Mouse (Mus musculus) frontal cortex, adult 2 months (tissue): Measurements from ENCODE around the gene Hnrnpl. TPM values are rescaled to one million over a fixed set of nuclear protein-coding genes. Genes with fewer than 3 reads are reported as not detected.

Experiments used
- DNase-seq, 2 experiments: peaks; one replicate each; pipeline ENCODE4 v3.0.0; 2022; ENCODE audit warnings: low spot score in 1 of 2; ENCODE audit errors: extremely low spot score in 1 of 2
- polyA plus RNA-seq: library from polyadenylated mRNA; depleted of rRNA; stranded (reverse); fragments of >200 nt; gene quantifications from 2 replicates; pipeline ENCODE4 v1.2.3, GENCODE M21; 2012; rRNA removed

Hnrnpl gene
- polyA plus RNA-seq, 1 experiment, result 418 TPM

DNA sequence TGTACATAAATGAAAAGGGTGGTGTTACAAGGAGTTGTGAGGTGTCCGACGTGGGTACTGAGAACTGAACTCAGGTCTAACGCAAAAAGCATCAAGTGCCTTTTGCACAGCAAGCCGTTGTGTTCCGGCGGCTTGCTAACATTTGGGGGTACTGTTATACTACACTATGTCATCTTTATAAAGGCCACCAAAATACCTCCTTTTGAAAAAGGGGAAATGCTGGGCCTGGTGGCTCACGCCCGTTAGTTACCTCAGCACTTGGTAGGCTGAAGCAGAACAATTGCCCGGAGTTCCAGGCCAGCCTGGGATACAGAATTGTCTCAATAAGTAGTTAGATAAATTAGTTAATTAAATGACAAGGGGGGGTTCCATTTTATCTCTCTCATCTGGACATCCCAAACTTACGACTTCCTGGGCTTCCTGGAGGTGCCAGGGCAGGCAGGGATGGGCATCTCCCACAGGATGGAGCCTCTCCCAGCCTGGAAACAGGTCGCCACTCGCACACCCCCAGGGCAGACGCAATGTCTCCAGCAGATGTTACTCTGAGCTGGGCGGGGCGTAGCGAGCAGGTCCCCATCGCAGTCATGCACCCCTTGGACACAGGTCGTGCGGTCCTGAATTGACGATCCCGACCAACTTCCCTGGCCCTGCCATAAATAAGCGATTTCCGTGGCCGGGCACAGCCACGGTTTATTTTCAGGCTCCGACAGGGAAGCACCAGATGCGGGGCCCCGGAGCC lies 58.6 kb downstream of the Hnrnpl start:
- no peak for DNase-seq

DNA sequence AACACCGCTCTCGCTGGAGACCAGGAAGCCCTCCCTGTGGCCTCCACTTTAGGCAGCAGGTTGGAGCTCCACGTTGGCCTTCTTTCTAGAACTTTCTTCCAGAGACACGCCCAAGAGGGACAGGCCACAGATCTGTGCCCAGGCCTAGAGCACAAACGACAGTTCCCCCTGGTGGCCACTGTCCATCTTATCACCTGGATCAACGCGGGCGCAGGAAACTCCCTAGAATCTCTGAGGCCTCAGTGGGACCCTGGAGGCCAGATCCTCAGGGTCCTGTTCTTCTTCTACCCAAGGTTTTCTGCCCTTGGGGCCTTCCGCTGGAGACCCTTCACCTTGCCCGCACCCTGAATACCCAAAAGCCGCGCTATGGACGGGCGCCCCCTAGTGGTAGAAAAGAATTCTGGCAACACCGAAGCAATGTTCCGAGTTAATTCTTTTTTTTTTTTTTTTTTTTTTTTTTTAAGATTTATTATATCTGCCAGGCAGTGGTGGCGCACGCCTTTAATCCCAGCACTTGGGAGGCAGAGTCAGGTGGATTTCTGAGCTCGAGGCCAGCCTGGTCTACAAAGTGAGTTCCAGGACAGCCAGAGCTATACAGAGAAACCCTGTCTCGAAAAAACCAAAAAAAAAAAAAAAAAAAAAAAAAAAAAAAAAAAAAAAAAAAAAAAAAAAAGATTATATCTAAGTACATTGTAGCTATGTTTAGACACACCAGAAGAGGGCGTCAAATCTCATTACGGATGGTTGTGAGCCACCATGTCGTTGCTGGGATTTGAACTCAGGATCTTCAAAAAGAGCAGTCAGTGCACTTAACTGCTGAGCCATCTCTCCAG lies 59.4 kb downstream of the Hnrnpl start:
- DNase-seq, result peak in 1 of 2 experiments; percentile 77

DNA sequence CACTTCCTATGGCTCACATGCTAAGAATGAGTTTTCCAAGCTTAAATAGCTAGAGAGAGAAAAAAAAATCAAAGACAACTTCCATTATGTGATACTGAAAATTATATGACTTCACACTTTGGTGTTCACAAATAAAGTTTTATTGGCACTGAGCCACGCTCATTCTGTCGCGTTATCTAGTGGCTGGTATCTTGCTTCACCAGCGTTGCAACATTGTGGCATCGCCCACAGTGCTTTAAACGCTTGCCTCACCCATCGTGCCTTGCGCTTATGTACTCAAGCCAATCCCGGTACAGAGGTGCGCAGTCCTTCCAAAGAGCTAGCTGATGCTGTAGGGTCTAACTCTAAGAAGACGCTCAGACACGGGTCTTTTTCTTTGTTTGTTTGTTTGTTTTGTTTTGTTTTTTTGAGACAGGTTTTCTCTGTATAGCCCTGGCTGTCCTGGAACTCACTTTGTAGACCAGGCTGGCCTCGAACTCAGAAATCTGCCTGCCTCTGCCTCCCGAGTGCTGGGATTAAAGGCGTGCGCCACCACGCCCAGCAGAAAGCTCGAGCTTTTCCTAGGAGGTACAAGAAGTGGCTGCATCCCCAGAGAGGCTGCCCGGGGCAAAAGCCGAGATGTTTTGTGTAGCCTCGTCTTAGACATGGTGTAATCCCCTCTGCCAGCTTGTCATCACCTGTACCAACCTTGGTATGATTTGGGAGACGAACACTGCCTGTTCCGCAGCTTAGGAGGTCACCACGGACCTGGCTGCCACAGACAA lies 62.7 kb downstream of the Hnrnpl start:
- no peak for DNase-seq

Other genes with a start within 250 kb of the Hnrnpl start
- 62.4 and 66.9 TPM in 2 replicates for gene Samd4b, start 210.4 kb upstream of the Hnrnpl start, polyA plus RNA-seq
- gene Pak4, start 210.4 kb upstream of the Hnrnpl start, polyA plus RNA-seq, result 8.7 and 8.8 TPM in 2 replicates
- gene Acp7, start 177.2 kb upstream of the Hnrnpl start, polyA plus RNA-seq, result 1.2 and 3.9 TPM in 2 replicates
- 28.9 and 35.7 TPM in 2 replicates for gene Fbxo27, start 115.7 kb upstream of the Hnrnpl start, polyA plus RNA-seq
- gene Fbxo17, start 91.7 kb upstream of the Hnrnpl start, polyA plus RNA-seq, result 3.4 and 4.3 TPM in 2 replicates
- gene Mrps12, start 66.7 kb upstream of the Hnrnpl start, polyA plus RNA-seq, result 92.4 and 109 TPM in 2 replicates
- 15.4 and 18.0 TPM in 2 replicates for gene Sars2, start 66.5 kb upstream of the Hnrnpl start, polyA plus RNA-seq
- 2.2 TPM in 2 replicates for gene Ccer2, start 52.4 kb upstream of the Hnrnpl start, polyA plus RNA-seq
- 206 and 223 TPM in 2 replicates for gene Sirt2, start 41.8 kb upstream of the Hnrnpl start, polyA plus RNA-seq
- 30.1 and 34.9 TPM in 2 replicates for gene Nfkbib, start 41.0 kb upstream of the Hnrnpl start, polyA plus RNA-seq
- gene Rinl, start 19.6 kb upstream of the Hnrnpl start, polyA plus RNA-seq, result 1.7 and 2.4 TPM in 2 replicates
- gene Ech1, start 16.7 kb downstream of the Hnrnpl start, polyA plus RNA-seq, result 93.7 and 106 TPM in 2 replicates
- 10.7 and 13.4 TPM in 2 replicates for gene Lgals4, start 25.3 kb downstream of the Hnrnpl start, polyA plus RNA-seq
- gene Lgals7, start 55.3 kb downstream of the Hnrnpl start, polyA plus RNA-seq, result 0.70 and 0.80 TPM in 2 replicates
- gene Capn12, start 72.9 kb downstream of the Hnrnpl start, polyA plus RNA-seq, result 0.71 and 1.00 TPM in 2 replicates
- 214 and 220 TPM in 2 replicates for gene Actn4, start 153.8 kb downstream of the Hnrnpl start, polyA plus RNA-seq
- gene Eif3k, start 173.3 kb downstream of the Hnrnpl start, polyA plus RNA-seq, result 311 and 352 TPM in 2 replicates
- 3.1 and 3.8 TPM in 2 replicates for gene Map4k1, start 173.5 kb downstream of the Hnrnpl start, polyA plus RNA-seq